Mouse (Mus musculus) ES-E14 (cell line): ENCODE measurements at regions not wholly inside any gene's neighbourhood (a gene's known extent, or its start where the extent isn't known, plus 50 kb on each side); places are given as distances from the start of the nearest gene placed in this dataset.

ENCODE experiments used
- CHD2 ChIP-seq: IDR thresholded peaks from 2 replicates; pipeline ENCODE4 v1.6.1; 2014; ENCODE audit warnings: mild to moderate bottlenecking, low read depth, low read length, inconsistent platforms
- HCFC1 ChIP-seq: IDR thresholded peaks from 2 replicates; pipeline ENCODE4 v1.6.1; 2012; ENCODE audit warnings: low read length, inconsistent platforms, borderline replicate concordance; ENCODE audit not compliant: insufficient read depth
- MAFK ChIP-seq: IDR thresholded peaks from 2 replicates; pipeline ENCODE4 v1.6.1; 2014; ENCODE audit warnings: mild to moderate bottlenecking, low read depth, low read length, inconsistent platforms; ENCODE audit not compliant: insufficient read depth
- ZC3H11A ChIP-seq: IDR thresholded peaks from 2 replicates; pipeline ENCODE4 v1.6.1; 2012; ENCODE audit warnings: low read depth, mild to moderate bottlenecking, inconsistent platforms, low read length, borderline replicate concordance
- ZNF384 ChIP-seq: IDR thresholded peaks from 2 replicates; pipeline ENCODE4 v1.6.1; 2012; ENCODE audit warnings: low read depth, low read length, inconsistent platforms

DNA sequence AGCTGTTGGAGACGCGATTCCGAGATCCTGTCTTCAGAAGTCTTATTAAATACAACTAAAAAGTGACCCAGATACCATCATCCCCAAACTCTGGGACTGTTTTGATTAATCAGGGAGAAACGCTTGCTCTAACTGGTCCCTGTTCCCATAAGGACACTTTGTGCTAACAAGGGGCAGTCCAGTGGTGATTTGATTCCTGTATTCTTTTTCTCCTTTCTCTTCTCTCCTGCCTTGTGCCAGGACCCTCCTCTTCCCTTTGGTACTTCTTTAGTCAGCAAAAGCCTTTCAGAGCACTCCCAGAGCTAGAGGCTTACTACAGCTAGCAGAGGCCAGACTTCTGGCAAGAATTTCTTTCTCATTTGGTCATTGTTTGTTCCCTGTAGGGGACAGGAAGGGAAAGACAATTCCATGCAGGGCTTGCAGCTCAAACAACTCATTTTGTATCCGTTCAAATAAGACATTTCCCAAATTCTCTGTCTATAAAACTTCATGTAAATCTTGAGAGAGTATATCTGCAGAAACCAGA lies 337.3 kb upstream of the Prickle1 start:
- TF ChIP-seq HCFC1 = no peak
- no peak for TF ChIP-seq MAFK
- TF ChIP-seq ZC3H11A = no peak
- TF ChIP-seq ZNF384 = no peak
- TF ChIP-seq CHD2 = no peak
